Mouse (Mus musculus) embryo, embryonic 9.5 days (tissue): ENCODE measurements at regions not wholly inside any gene's neighbourhood (a gene's known extent, or its start where the extent isn't known, plus 50 kb on each side); places are given as distances from the start of the nearest gene placed in this dataset.

Experiments used
- DNase-seq: peaks from one replicate; pipeline ENCODE4 v3.0.0-alpha.2; 2017; ENCODE audit errors: extremely low spot score

GRCm38 (mm10) chr8:127973194-127973593 is 385.2 kb upstream of the Nrp1 start:
- no peak for DNase-seq

- no peak for DNase-seq
Measured at GRCm38 (mm10) chr8:127977746-127978145, 380.7 kb upstream of the Nrp1 start.

- DNase-seq, result no peak
Measured at GRCm38 (mm10) chr8:127979180-127980030, 379.0 kb upstream of the Nrp1 start.

- no peak for DNase-seq
Measured at GRCm38 (mm10) chr8:127982165-127982564, 376.2 kb upstream of the Nrp1 start.

- DNase-seq, result no peak
Measured at GRCm38 (mm10) chr8:127985616-127986015, 372.8 kb upstream of the Nrp1 start.

GRCm38 (mm10) chr8:127988887-127989286 is 369.5 kb upstream of the Nrp1 start:
- DNase-seq, result no peak

- no peak for DNase-seq
Measured at GRCm38 (mm10) chr8:127994898-127995297, 363.5 kb upstream of the Nrp1 start.

- no peak for DNase-seq
Measured at GRCm38 (mm10) chr8:127995490-127995889, 362.9 kb upstream of the Nrp1 start.

- no peak for DNase-seq
Measured at GRCm38 (mm10) chr8:128002386-128002785, 356.0 kb upstream of the Nrp1 start.

DNA sequence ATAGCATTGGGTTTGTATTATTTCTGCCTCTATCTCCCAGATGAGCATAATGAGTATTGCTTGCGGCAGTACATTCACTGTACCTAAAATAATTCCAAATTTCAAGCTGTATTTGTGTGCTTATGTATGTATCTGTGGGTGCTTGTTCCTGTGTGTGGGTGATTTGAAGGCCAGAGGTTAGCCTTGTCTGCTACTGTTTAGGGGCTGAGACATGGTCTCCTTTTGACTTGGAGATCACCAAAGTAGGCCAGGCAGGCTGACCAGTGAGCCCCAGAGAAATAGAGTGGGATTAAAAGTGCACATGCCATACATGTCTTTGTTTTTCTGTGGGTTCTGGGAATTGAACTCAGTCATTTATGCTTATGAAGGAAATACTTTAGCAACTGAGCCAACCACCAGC is 355.6 kb upstream of the Nrp1 start:
- DNase-seq, result no peak

GRCm38 (mm10) chr8:128003385-128003784 is 355.0 kb upstream of the Nrp1 start:
- peak; percentile 36 for DNase-seq

- no peak for DNase-seq
Measured at GRCm38 (mm10) chr8:128003881-128004286, 354.5 kb upstream of the Nrp1 start.

DNA sequence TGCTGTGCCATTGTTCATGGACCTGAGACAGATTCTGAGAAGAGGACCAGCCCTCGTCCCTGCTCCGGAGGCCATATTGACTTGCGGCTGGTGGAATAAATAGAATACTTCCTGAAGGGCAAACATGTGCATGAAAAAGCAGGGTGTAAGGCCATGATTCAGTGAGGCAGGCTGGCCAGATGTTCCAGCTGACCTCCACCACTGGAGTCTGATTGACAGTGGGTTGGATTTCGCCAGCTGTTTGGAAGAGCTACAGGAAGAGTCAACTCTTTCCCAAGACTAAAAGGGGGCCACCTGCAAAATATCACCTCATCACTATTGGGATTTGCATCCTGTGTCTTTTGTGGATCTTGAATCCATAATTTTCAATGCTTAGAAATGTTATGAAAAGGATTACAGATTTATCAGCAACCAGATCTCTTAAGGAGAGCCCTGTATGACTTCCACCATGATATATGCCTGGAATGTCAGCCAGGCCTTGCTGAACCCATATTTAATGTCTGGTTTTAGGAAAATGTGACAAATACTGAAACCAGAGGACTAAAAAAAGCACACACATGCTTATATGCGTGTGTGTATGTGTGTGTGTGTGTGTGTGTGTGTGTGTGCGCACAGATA is 348.9 kb upstream of the Nrp1 start:
- no peak for DNase-seq

DNA sequence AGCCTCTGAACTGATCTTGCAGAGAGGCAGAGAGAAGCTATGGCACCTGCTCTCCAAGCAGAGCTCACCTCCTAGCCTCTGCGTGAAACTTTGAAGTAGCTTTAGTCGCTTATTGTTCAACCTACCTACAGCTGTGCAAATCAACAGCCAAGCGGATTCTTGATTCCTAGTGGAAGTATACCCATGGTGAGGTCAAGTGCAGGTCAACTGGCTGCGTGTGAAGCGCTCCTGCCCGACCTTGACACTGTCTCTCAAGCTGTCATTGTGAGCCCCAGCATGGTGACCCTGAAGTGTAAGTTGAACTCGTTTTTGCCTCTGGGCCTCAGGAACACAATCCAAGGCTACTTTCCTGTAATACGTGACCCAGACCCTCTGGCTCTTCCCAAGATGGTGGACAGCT is 341.2 kb upstream of the Nrp1 start:
- no peak for DNase-seq

- no peak for DNase-seq
Measured at GRCm38 (mm10) chr8:128023661-128024060, 334.7 kb upstream of the Nrp1 start.

DNA sequence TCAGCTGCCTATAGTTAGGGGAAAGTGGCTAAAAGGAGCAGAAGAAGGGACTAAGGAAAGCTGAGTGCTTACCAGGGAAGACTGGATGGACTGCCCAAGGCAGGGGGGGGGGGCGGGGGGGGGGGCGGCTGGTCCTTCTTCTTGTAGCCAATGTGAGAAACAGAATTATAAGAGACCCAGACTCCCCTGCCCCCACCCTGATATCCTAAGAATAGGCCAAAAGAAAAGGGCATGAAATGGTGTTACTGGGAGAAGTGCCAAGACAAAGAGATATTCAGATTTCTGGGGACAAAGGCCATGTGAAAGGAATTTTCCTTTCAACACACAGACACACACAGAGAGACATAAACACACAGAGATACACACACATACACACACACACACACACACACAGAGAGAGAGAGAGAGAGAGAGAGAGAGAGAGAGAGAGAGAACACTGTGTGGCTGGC is 333.6 kb upstream of the Nrp1 start:
- DNase-seq, result peak; percentile 19

- peak; percentile 38 for DNase-seq
Measured at GRCm38 (mm10) chr8:128025251-128025856, 333.1 kb upstream of the Nrp1 start.

- DNase-seq, result no peak
Measured at GRCm38 (mm10) chr8:128026981-128027380, 331.4 kb upstream of the Nrp1 start.

- no peak for DNase-seq
Measured at GRCm38 (mm10) chr8:128030335-128031280, 327.8 kb upstream of the Nrp1 start.

- no peak for DNase-seq
Measured at GRCm38 (mm10) chr8:128034127-128034526, 324.3 kb upstream of the Nrp1 start.

GRCm38 (mm10) chr8:128035672-128036071 is 322.7 kb upstream of the Nrp1 start:
- no peak for DNase-seq
